Mouse (Mus musculus): ENCODE measurements around the gene Psen2.
A peak's percentile ranks its signal among the peaks of the same experiment; 100 is the strongest.

Gene Psen2

GRCm38 (mm10) chr1:180274725-180275308 lies 11.6 kb upstream of the Psen2 start:
- no peak for DNase-seq (ENCODE audit: low spot score in 2 of 2)

GRCm38 (mm10) chr1:180269033-180269432 lies 5.8 kb upstream of the Psen2 start:
- no peak for DNase-seq (ENCODE audit: low spot score in 2 of 2)

- DNase-seq (ENCODE audit: low spot score in 2 of 2) = peak; percentile 82 to 90
These were observed 5.2 kb upstream of the Psen2 start for GRCm38 (mm10) chr1:180268249-180269031.

- peak in 1 of 2 experiments; percentile 6 for DNase-seq (ENCODE audit: low spot score in 2 of 2)
These were observed 3.9 kb upstream of the Psen2 start for GRCm38 (mm10) chr1:180267151-180267550.

- DNase-seq (ENCODE audit: low spot score in 2 of 2) = peak in 1 of 2 experiments; percentile 79
These were observed 2.2 kb upstream of the Psen2 start for GRCm38 (mm10) chr1:180265399-180265798.

GRCm38 (mm10) chr1:180264851-180265250 lies 1.6 kb upstream of the Psen2 start:
- peak in 1 of 2 experiments; percentile 7 for DNase-seq (ENCODE audit: low spot score in 2 of 2)

- DNase-seq (ENCODE audit: low spot score in 2 of 2) = peak in 1 of 2 experiments; percentile 7
These were observed 1.2 kb upstream of the Psen2 start for GRCm38 (mm10) chr1:180264389-180264788.

- peak in 1 of 2 experiments; percentile 12 for DNase-seq (ENCODE audit: low spot score in 2 of 2)
These were observed 1.2 kb downstream of the Psen2 start for GRCm38 (mm10) chr1:180261857-180262570.

GRCm38 (mm10) chr1:180261415-180261814 lies 1.8 kb downstream of the Psen2 start:
- peak in 1 of 2 experiments; percentile 10 for DNase-seq (ENCODE audit: low spot score in 2 of 2)

GRCm38 (mm10) chr1:180260886-180261285 lies 2.4 kb downstream of the Psen2 start:
- peak in 1 of 2 experiments; percentile 10 for DNase-seq (ENCODE audit: low spot score in 2 of 2)

- peak in 1 of 2 experiments; percentile 5 for DNase-seq (ENCODE audit: low spot score in 2 of 2)
These were observed 3.5 kb downstream of the Psen2 start for GRCm38 (mm10) chr1:180259753-180260152.

GRCm38 (mm10) chr1:180257446-180257845 lies 5.8 kb downstream of the Psen2 start:
- no peak for DNase-seq (ENCODE audit: low spot score in 2 of 2)

GRCm38 (mm10) chr1:180256866-180257265 lies 6.4 kb downstream of the Psen2 start:
- no peak for DNase-seq (ENCODE audit: low spot score in 2 of 2)

- DNase-seq (ENCODE audit: low spot score in 2 of 2) = peak; percentile 100
These were observed 7.0 kb downstream of the Psen2 start for GRCm38 (mm10) chr1:180256138-180256674.

GRCm38 (mm10) chr1:180255294-180256117 lies 7.7 kb downstream of the Psen2 start:
- DNase-seq (ENCODE audit: low spot score in 2 of 2) = peak in 1 of 2 experiments; percentile 63

GRCm38 (mm10) chr1:180254316-180254715 lies 8.9 kb downstream of the Psen2 start:
- no peak for DNase-seq (ENCODE audit: low spot score in 2 of 2)

GRCm38 (mm10) chr1:180252656-180253190 lies 10.5 kb downstream of the Psen2 start:
- no peak for DNase-seq (ENCODE audit: low spot score in 2 of 2)

- DNase-seq (ENCODE audit: low spot score in 2 of 2) = no peak
These were observed 11.8 kb downstream of the Psen2 start for GRCm38 (mm10) chr1:180251176-180252048.

GRCm38 (mm10) chr1:180250441-180250830 lies 12.8 kb downstream of the Psen2 start:
- no peak for DNase-seq (ENCODE audit: low spot score in 2 of 2)
